Comparison of ENCODE assay signal across 17 mouse cellular contexts in the genomic region with DNA sequence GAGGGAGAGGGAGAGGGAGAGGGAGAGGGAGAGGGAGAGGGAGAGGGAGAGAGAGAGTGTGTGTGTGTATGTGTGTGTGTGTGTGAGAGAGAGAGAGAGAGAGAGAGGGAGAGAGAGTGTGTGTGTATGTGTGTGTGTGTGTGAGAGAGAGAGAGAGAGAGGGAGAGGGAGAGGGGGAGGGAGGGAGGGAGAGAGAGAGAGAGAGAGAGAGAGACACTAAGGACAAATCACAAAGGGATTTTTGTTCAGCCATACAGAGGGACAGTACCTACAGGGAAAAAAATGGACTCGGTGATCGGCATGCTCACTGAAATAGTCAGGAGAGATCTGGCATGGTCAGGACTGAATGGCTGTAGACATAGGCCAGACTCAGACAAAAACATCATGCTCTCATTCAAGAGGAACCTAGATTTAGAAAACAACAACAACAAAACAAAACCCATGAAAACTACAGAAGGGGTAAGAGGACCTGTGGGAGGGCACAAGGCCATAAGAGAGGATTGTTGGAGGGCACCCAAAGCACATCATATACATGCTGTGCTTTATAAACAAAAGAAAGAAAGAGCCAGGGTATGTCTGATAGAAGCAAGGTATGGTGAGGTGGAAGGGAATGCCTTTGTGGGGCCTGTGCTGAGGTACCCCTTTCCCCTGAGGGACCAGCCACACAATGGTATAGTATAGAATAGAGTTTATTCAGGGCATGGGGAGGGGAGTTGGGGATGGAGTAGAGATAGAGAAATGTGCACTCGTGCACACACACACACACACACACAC.
A peak's percentile ranks its signal among the peaks of the same experiment; 100 is the strongest.
DNase-seq lines count a peak whose midpoint lies in the region; ATAC-seq lines count a peak whose summit lies in the region.
"Had no signal": no experiment of that assay in that cellular context is flagged by ENCODE, and none has a peak within 500 bp of the region (broad histone marks: within the 10 kb centered on the region; RNA-seq: fewer than 3 reads in every experiment).

No protein-coding gene starts in this region.

- H3K4me1 ChIP-seq in forebrain, embryonic 11.5 days (replicated peaks; ENCODE audit: control insufficient read depth, insufficient read depth, low read length): no peaks in the 10 kb centered on the region
- 0 out of 2 replicates have a peak, but pooled peaks cover 2% of the 10 kb centered on the region for H3K4me1 ChIP-seq in hindbrain, embryonic 12.5 days
- H3K4me1 ChIP-seq in midbrain, embryonic 15.5 days: no peaks in the 10 kb centered on the region; the same call in 1 of the 2 replicates
- H3K4me1 ChIP-seq: stomach, embryonic 15.5 days had no signal

- H3K27me3 ChIP-seq in forebrain, embryonic 11.5 days (ENCODE audit: control insufficient read depth, insufficient read depth, low read length): no peaks in the 10 kb centered on the region
- no peaks in the 10 kb centered on the region for H3K27me3 ChIP-seq in hindbrain, embryonic 12.5 days
- no peaks in the 10 kb centered on the region for H3K27me3 ChIP-seq in midbrain, embryonic 15.5 days (replicated peaks)
- H3K27me3 ChIP-seq: stomach, embryonic 15.5 days had no signal

- no peak overlapping the region for H3K4me3 ChIP-seq in forebrain, embryonic 11.5 days (ENCODE audit: low read depth, low read length)
- no peak overlapping the region for H3K4me3 ChIP-seq in hindbrain, embryonic 12.5 days
- 0 out of 2 replicates have a peak overlapping the region, but pooled peaks have one; percentile 9 for H3K4me3 ChIP-seq in midbrain, embryonic 15.5 days
- H3K4me3 ChIP-seq: limb, embryonic 10.5 days; stomach, embryonic 15.5 days had no signal

- no peaks in the 10 kb centered on the region for H3K9me3 ChIP-seq in forebrain, embryonic 11.5 days (ENCODE audit: control insufficient read depth, low read length)
- no peaks in the 10 kb centered on the region for H3K9me3 ChIP-seq in hindbrain, embryonic 12.5 days (replicated peaks)
- H3K9me3 ChIP-seq in midbrain, embryonic 15.5 days: no peaks in the 10 kb centered on the region
- H3K9me3 ChIP-seq: limb, embryonic 10.5 days; stomach, embryonic 15.5 days had no signal

- 56% methylated on average over 3 of the region's 3 CpGs for WGBS in forebrain, embryonic 11.5 days
- WGBS in hindbrain, embryonic 12.5 days: 64% methylated on average over 3 of the region's 3 CpGs
- 17% methylated on average over 3 of the region's 3 CpGs for WGBS in midbrain, embryonic 15.5 days

- intact Hi-C loops in left cerebral cortex, postnatal 14 days (cut with DNase I): no loop called here

- H3K36me3 ChIP-seq in forebrain, embryonic 11.5 days (ENCODE audit: control insufficient read depth, insufficient read depth, low read length): no peaks in the 10 kb centered on the region
- no peaks in the 10 kb centered on the region for H3K36me3 ChIP-seq in hindbrain, embryonic 12.5 days
- no peaks in the 10 kb centered on the region for H3K36me3 ChIP-seq in midbrain, embryonic 15.5 days (replicated peaks)
- H3K36me3 ChIP-seq: limb, embryonic 10.5 days; stomach, embryonic 15.5 days had no signal

- H3K9ac ChIP-seq in forebrain, embryonic 11.5 days (ENCODE audit: low read length): no peak overlapping the region
- no peak overlapping the region for H3K9ac ChIP-seq in hindbrain, embryonic 12.5 days
- H3K9ac ChIP-seq in midbrain, embryonic 15.5 days: no peak overlapping the region
- H3K9ac ChIP-seq: liver, embryonic 14.5 days; stomach, embryonic 15.5 days had no signal

- H3K27ac ChIP-seq in forebrain, embryonic 11.5 days (ENCODE audit: low read depth, low read length): no peak overlapping the region
- peak overlapping the region; percentile 73 for H3K27ac ChIP-seq in hindbrain, embryonic 12.5 days
- peak overlapping the region; percentile 85 for H3K27ac ChIP-seq in midbrain, embryonic 15.5 days
- H3K27ac ChIP-seq: limb, embryonic 10.5 days; liver, embryonic 14.5 days; stomach, embryonic 15.5 days had no signal

- no peak overlapping the region for H3K4me2 ChIP-seq in forebrain, embryonic 11.5 days (ENCODE audit: low read depth, low read length, severe bottlenecking)
- peak overlapping the region; percentile 8; the same call in 1 of the 2 replicates for H3K4me2 ChIP-seq in hindbrain, embryonic 12.5 days (replicated peaks)
- peak overlapping the region; percentile 30 for H3K4me2 ChIP-seq in midbrain, embryonic 15.5 days
- H3K4me2 ChIP-seq: stomach, embryonic 15.5 days had no signal

- ATAC-seq in forebrain, embryonic 11.5 days (replicated peaks; ENCODE audit: low FRiP score): peak; percentile 51; the same call in 1 of the 2 replicates
- peak; percentile 69 for ATAC-seq in hindbrain, embryonic 12.5 days (ENCODE audit: low FRiP score)
- peak; percentile 83 for ATAC-seq in midbrain, embryonic 15.5 days (replicated peaks)
- ATAC-seq in megakaryocyte-erythroid progenitor cell, adult 5-6 weeks (replicated peaks; ENCODE audit: low FRiP score, low TSS enrichment, poor library complexity, severe bottlenecking): no peak
- ATAC-seq: lung, postnatal 0 days had no signal

- DNase-seq in MN1 (ENCODE audit: low spot score): peak; percentile 20
- DNase-seq in forebrain, embryonic 11.5 days (ENCODE audit: low spot score): no peak
- DNase-seq in left cerebral cortex, postnatal 14 days (ENCODE audit: low spot score in 2 of 2): no peak
- no peak for DNase-seq in heart, adult 18-20 months
- DNase-seq: adrenal gland, adult 8-10 months; cerebellum, adult 9-11 months; kidney, adult 9 months; layer of hippocampus, postnatal 36 days; spleen, adult 18-20 months; thymus, postnatal 25 days had no signal
